Mouse (Mus musculus) myocyte (in vitro differentiated cells): ENCODE results near the gene Prkrip1. TPM values are rescaled to one million over a fixed set of nuclear protein-coding genes. Genes with fewer than 3 reads are reported as not detected.
"Not testable (repeated sequence)": the region's sequence is repeated elsewhere in the genome, so short reads cannot be mapped to it uniquely, and the experiment has no call there.

Experiments used
- H3K27me3 ChIP-seq: one replicate; pipeline ENCODE4 v1.6.1; 2011; ENCODE audit not compliant: control insufficient read depth, insufficient read depth, insufficient read length
- H3K36me3 ChIP-seq: one replicate; pipeline ENCODE4 v1.6.1; 2011; ENCODE audit not compliant: control insufficient read depth, insufficient read depth
- H3K4me2 ChIP-seq: one replicate; pipeline ENCODE4 v1.6.1; 2011; ENCODE audit warnings: low read depth, control low read depth
- H3K4me3 ChIP-seq: one replicate; pipeline ENCODE4 v1.5.1; 2011; ENCODE audit warnings: mild to moderate bottlenecking, control low read depth, moderate library complexity
- H3K79me2 ChIP-seq: one replicate; pipeline ENCODE4 v1.6.1; 2011; ENCODE audit not compliant: control insufficient read depth, insufficient read depth
- H3ac ChIP-seq: one replicate; pipeline ENCODE4 v1.6.1; 2011; ENCODE audit not compliant: control insufficient read depth, insufficient read length
- CEBPB ChIP-seq: IDR thresholded peaks from 2 replicates; pipeline ENCODE4 v1.6.1; 2011; ENCODE audit warnings: mild to moderate bottlenecking, moderate library complexity; ENCODE audit not compliant: poor library complexity, insufficient read depth, severe bottlenecking
- E2F4 ChIP-seq: IDR thresholded peaks from one replicate; pipeline ENCODE4 v1.6.1; 2011; ENCODE audit warnings: mild to moderate bottlenecking, control low read depth, moderate library complexity; ENCODE audit not compliant: insufficient read depth
- MAX ChIP-seq: IDR thresholded peaks from one replicate; pipeline ENCODE4 v1.6.1; 2011; ENCODE audit warnings: low read depth, mild to moderate bottlenecking, control low read depth
- MYOD1 ChIP-seq, 3 experiments: IDR thresholded peaks; one replicate each; pipeline ENCODE4 v1.6.1; 2011; ENCODE audit warnings: control low read depth in 2 of 3, low read depth in 2 of 3, mild to moderate bottlenecking in 2 of 3, moderate library complexity in 1 of 3; ENCODE audit not compliant: insufficient read length in 2 of 3, control insufficient read depth in 1 of 3
- MYOG ChIP-seq, 3 experiments: IDR thresholded peaks; one replicate each; pipeline ENCODE4 v1.6.1; 2011; ENCODE audit warnings: control low read depth in 2 of 3, low read depth in 2 of 3, mild to moderate bottlenecking in 2 of 3; ENCODE audit not compliant: insufficient read length in 2 of 3, control insufficient read depth in 1 of 3, insufficient read depth in 1 of 3
- POLR2A ChIP-seq: IDR thresholded peaks from one replicate; pipeline ENCODE4 v1.6.1; 2011; ENCODE audit warnings: low read depth, mild to moderate bottlenecking, control low read depth, moderate library complexity; ENCODE audit not compliant: insufficient read length
- POLR2AphosphoS2 ChIP-seq: IDR thresholded peaks from one replicate; pipeline ENCODE4 v1.6.1; 2011; ENCODE audit warnings: low read depth, control low read depth; ENCODE audit not compliant: insufficient read length
- REST ChIP-seq: IDR thresholded peaks from one replicate; pipeline ENCODE4 v1.6.1; 2011; ENCODE audit warnings: mild to moderate bottlenecking, control low read depth, moderate library complexity; ENCODE audit not compliant: insufficient read depth, insufficient read length
- SRF ChIP-seq: IDR thresholded peaks from one replicate; pipeline ENCODE4 v1.6.1; 2011; ENCODE audit warnings: low read depth; ENCODE audit not compliant: control insufficient read depth, insufficient read length
- TCF12 ChIP-seq: IDR thresholded peaks from one replicate; pipeline ENCODE4 v1.6.1; 2011; ENCODE audit warnings: mild to moderate bottlenecking, control low read depth; ENCODE audit not compliant: poor library complexity, insufficient read depth, severe bottlenecking
- TCF3 ChIP-seq: IDR thresholded peaks from one replicate; pipeline ENCODE4 v1.6.1; 2011; ENCODE audit warnings: low read depth, control low read depth; ENCODE audit not compliant: insufficient read length
- USF1 ChIP-seq: IDR thresholded peaks from one replicate; pipeline ENCODE4 v1.6.1; 2011; ENCODE audit warnings: low read depth, mild to moderate bottlenecking, control low read depth, moderate library complexity
- polyA plus RNA-seq: library from polyadenylated mRNA; unstranded; fragments of >200 nt; fragmentation: generic; extraction: Trizol; gene quantifications from one replicate; pipeline ENCODE4 v1.2.1, GENCODE M21; 2012; ENCODE audit warnings: missing spikeins

Gene Prkrip1
- polyA plus RNA-seq, 1 experiment, result 58.4 TPM

DNA sequence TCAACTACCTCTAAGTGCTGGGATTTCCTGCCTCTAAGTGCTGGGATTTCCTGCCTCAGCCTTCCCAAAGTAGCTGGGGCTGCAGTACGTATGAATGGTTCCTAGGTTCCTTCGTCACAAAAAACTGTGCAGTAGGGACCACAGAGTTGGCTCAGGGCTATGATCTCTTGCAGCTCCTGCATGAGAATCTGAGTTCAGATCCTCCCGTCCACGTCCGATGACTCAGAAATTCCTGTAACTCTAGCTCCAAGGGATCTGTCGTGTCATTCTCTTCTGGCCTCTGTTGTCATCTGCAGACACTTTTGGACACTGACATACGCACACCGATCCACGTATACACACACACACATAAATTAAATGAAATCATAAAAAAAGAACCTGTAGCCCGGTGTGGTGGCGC is 14.0 kb upstream of the Prkrip1 start:
- H3K36me3 ChIP-seq, result no peaks in the 10 kb centered on the region
- no peak overlapping the region for H3K4me2 ChIP-seq
- H3K27me3 ChIP-seq, result no peaks in the 10 kb centered on the region
- H3K4me3 ChIP-seq, result no peak overlapping the region
- no peak for TF ChIP-seq MYOG (IDR thresholded peaks at IDR 0.05; ENCODE audit: control insufficient read depth in 1 of 3, insufficient read depth in 1 of 3, insufficient read length in 2 of 3, low read depth in 2 of 3)
- TF ChIP-seq SRF, result no peak
- no peak for TF ChIP-seq POLR2A
- TF ChIP-seq CEBPB, result no peak
- no peak for TF ChIP-seq MAX
- no peak for TF ChIP-seq POLR2AphosphoS2
- H3K79me2 ChIP-seq, result no peaks in the 10 kb centered on the region
- no peak overlapping the region for H3ac ChIP-seq

DNA sequence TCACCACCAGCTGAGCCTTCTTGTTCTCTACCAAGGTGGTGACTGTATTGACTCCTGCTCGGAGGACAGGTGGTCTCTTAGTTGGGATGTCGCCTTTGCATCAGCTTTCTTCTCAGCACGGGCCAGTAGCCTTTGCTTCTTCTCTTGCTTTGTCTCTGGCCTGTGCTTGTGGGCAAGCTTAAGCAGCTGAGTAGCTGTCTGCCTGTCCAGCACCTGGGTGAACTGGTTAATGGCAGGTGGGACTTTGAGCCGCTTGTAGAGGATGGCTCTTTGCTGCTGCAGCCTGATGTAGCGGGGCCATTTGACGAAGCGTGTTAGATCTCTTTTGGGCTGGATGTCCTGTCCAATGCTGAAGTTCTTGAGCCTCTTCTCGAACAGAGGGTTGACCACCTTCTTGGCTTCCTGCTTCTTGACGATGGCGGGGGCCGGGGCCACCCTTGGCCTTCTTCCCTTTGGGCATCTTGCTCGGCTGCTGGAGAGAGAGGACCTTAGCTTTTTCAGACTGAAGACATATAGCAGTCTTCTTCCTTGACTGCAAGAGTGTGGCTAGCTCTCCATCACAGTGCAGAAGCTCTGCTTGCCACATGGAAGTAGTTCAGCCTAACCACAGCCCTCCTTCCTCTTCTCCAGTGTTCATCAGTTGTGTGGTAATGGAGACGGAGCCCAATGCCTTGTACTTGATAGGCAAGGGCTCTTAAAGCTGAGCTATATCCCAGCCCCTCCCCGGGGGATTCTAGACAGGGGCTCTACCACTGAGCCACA is 12.8 kb upstream of the Prkrip1 start:
- not testable (repeated sequence) for H3K79me2 ChIP-seq, H3K4me3 ChIP-seq, H3K4me2 ChIP-seq, H3K36me3 ChIP-seq, H3K27me3 ChIP-seq, H3ac ChIP-seq

DNA sequence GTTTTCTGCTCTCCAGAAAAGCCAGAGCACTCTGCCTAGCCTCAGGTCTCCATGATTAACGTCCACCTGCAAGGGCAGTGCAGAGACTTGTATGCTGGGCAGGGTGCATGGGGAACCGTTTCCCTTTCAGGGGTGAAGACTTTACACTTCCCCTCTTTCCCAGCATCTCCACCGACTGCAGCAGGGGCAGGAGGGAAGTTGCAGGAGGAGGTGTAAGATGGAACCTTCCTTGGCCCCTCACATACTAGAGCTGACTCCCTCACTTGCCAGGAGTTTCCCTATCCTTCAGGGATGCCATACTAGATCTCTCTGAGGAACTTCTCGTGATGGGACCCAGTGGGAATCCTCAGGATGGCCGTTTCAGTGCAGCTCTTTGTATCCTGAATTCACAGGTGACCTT is 11.8 kb upstream of the Prkrip1 start:
- Histone ChIP-seq H3K4me2 (no peak overlapping the region), H3K79me2 (no peaks in the 10 kb centered on the region), H3K27me3 (no peaks in the 10 kb centered on the region), H3ac (no peak overlapping the region), H3K36me3 (no peaks in the 10 kb centered on the region), H3K4me3 (no peak overlapping the region)
- TF ChIP-seq E2F4, result no peak

DNA sequence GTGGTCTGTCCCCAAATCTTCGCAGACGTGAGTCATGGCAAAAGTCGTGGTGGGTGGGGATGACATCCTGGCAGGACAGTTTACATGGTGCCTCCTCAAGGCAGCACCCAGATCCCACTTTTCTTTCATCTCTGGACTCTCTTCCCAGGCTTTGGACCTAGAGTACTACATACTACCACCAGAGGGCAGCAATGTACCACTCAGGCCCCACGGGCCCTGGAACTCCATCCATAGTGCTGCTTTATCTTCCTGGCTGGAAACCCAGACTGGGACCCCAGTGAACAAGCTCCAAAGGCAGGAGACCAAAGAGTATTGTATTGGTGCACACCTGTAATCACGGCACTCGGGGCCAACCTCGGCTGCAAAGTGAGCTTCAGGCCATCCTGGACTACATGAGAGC is 3.1 kb upstream of the Prkrip1 start:
- Histone ChIP-seq H3K4me2 (no peak overlapping the region), H3K36me3 (peaks cover 5% of the 10 kb centered on the region), H3K79me2 (peaks cover 18% of the 10 kb centered on the region), H3ac (no peak overlapping the region), H3K4me3 (no peak overlapping the region), H3K27me3 (no peaks in the 10 kb centered on the region)
- TF ChIP-seq TCF3 (no peak), CEBPB (no peak), POLR2A (no peak), MYOD1 (IDR thresholded peaks at IDR 0.05; ENCODE audit: control insufficient read depth in 1 of 3, insufficient read length in 2 of 3, low read depth in 2 of 3) (no peak), POLR2AphosphoS2 (no peak), MAX (no peak), E2F4 (no peak), MYOG (IDR thresholded peaks at IDR 0.05; ENCODE audit: control insufficient read depth in 1 of 3, insufficient read depth in 1 of 3, insufficient read length in 2 of 3, low read depth in 2 of 3) (no peak), USF1 (no peak), SRF (no peak), TCF12 (no peak), REST (no peak)

GRCm38 (mm10) chr5:136199526-136199925 is 763 bp upstream of the Prkrip1 start:
- Histone ChIP-seq H3K36me3 (peaks cover 17% of the 10 kb centered on the region), H3ac (peak overlapping the region; percentile 47), H3K27me3 (no peaks in the 10 kb centered on the region), H3K4me2 (peak overlapping the region; percentile 72), H3K4me3 (peak overlapping the region; percentile 77), H3K79me2 (peaks cover 18% of the 10 kb centered on the region)
- TF ChIP-seq MAX (no peak), CEBPB (no peak), E2F4 (no peak), SRF (no peak), POLR2A (no peak), POLR2AphosphoS2 (no peak), MYOD1 (IDR thresholded peaks at IDR 0.05; ENCODE audit: control insufficient read depth in 1 of 3, insufficient read length in 2 of 3, low read depth in 2 of 3) (no peak), REST (no peak), TCF3 (no peak), USF1 (no peak), MYOG (IDR thresholded peaks at IDR 0.05; ENCODE audit: control insufficient read depth in 1 of 3, insufficient read depth in 1 of 3, insufficient read length in 2 of 3, low read depth in 2 of 3) (no peak)
